Mouse (Mus musculus) retina, embryonic 14.5 days (tissue): ENCODE data around the gene Med12l.

Experiments
- DNase-seq: peaks from one replicate; pipeline ENCODE4 v3.0.0-alpha.2; 2015; ENCODE audit warnings: low spot score

Gene Med12l

DNA sequence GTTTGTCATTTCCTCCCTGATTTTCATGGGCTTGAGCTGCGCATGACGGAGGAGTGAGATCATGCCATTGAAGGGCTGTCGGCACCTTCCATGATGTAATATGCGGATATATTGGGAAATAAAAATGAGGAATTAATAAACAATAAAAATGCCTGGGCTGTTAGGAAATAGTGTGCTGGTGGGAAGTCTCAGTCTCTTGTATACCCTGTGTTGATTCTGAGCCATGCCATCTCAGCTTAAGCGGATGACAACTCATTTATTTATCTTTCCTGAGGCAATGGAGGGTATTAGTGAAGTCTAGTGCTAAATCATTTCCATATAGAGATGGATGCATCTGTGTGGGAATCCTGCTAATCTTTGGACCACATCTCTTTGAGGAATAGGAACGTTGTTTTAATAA is 242.4 kb downstream of the Med12l start:
- no peak for DNase-seq

DNA sequence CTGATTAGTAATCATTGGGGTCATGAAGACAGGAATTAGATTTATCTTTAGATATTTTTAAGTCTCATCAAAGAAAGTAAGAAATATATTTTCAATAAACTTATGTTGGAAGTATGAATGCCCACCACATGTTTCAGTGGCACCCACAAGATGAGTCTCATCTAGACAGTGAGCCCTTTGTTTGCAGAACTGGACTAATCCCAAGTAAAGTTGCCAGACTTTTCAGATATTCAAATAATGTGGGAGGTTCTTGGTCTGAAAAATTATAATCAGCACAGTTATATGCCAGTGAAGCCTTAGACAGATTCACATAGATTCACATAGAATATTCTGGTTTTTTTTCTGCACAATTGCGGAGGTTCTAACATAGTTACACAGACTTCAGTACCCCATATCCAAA is 244.8 kb downstream of the Med12l start:
- no peak for DNase-seq

DNA sequence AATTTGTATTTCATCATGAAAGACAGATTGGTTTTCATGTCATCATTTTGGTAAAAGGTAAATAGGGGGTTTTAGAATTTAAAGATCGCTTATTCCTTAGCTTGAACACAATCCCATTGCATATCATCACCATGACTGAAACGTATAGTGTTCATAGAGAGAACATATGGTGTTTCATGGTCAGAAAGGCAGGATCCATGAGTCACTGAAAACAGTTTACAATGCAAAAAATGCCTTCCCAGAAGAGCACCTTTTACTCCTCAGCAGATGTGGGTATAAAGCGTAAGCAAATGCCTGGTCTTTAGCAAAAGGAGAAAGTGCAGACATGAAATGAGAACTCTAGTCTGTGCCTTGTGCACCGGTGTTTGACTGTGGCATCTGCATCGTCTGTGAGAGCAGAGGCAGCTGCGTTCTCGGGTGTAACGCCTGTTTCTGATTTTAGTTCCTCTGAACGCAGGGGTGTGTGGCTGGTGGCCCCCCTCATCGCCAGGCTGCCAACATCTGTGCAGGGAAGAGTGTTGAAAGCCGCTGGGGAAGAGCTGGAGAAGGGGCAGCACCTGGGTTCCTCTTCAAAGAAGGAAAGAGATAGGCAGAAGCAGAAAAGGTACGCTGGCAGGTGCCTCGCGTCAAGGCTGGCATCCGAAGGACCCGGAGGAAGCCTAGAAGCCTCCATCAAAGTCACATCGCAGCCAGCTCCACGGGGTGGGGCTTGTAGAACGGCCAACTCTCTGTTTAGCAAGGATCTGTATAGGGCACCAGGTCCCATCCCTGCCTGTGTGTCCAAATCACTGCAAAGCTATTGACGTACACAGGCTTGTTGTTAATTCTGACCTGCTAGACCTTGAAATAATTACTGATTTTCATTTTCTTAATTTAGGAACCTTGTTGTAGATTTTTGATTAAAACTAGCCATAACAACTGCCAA is 252.4 kb downstream of the Med12l start:
- DNase-seq: no peak

DNA sequence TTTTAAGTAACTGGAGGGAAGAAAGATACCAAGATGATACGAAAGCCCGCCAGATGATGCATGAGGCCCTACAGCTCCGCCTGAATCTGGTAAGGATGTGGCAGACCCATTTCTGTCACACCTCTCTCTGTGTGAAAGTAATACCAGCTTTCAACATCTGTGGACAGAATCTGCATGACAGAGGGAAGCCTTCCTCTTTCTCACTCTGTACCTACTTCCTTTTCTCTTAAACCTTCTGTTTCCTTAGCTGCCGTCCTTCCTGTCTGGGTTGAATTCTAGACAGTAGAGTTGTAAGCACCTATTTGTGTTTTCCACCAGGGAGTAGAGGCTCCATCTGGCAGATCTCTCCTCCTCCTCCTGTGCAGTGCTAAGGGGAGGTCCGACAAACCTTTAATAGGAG is 255.1 kb downstream of the Med12l start:
- DNase-seq: no peak

DNA sequence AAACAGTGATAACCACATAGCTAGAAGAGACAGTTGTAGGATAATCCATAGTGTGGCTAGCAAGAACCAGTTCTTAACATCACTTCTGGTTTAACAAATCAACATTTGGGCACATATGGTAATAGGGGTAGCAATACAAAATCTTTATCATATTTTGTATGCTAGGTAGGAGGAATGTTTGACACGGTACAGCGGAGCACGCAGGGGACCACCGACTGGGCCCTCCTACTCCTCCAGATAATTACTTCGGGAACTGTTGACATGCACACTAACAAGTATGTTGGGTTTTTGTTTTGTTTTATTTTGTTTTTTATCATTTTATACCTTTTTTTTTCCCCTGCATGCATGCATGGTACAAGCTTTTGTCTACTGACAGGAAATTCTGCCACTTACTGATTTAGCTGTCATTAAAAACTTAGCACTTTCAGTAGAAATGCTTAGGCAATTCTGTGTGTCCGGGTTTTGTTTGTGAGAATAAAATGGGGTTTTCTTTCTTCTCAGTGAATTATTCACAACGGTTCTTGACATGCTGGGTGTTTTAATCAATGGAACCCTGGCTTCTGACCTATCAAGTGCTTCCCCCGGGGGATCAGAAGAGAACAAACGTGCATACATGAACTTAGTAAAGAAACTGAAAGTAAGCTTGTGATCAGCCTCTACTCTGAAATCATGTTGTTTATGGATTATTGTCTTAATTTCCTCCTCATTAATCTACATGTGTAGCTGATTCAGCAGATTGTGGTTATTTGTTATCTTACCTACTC is 256.3 kb downstream of the Med12l start:
- DNase-seq: no peak

DNA sequence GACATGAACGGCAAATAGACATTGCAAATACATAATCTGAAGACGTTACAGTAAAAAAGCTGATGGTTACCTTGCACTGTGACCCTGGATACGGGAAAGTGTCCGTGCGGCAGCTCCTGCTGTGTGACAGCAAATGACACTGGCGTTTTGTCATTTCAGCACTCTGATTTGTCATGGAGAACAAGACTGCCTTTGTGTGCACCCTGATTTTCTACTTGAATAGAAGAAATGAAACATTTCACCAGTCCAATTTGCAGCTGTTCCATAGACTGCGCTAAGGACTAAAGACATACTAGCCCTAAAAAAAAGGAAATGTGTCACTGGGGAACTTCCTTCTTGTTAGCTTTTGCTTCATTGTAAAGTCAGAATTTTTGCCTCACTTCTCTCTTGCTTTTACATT is 257.1 kb downstream of the Med12l start, which contains the start of gene P2ry12:
Gene P2ry12 (minus strand): TSS at position 168 of the 400 bp plus-strand sequence.
- peak; percentile 7 for DNase-seq

DNA sequence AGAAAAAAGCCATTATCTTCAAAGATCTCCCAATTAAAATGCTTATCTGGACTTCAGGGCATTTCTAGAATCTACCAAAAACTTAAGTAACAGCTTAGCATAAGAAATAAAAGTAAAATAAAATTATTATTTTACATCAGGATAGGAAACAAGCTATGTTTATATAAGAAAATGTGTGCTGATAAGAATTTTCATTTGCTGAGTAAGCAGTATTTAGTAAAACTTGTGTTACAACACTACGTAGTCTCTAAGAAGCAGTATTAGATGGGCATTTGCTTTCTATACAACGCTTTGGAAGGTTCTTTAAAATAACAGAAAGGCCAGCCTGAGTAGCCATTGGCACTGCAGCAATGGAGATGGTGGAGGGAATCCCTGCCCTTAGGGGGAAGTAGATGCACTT is 257.8 kb downstream of the Med12l start:
- DNase-seq: no peak

DNA sequence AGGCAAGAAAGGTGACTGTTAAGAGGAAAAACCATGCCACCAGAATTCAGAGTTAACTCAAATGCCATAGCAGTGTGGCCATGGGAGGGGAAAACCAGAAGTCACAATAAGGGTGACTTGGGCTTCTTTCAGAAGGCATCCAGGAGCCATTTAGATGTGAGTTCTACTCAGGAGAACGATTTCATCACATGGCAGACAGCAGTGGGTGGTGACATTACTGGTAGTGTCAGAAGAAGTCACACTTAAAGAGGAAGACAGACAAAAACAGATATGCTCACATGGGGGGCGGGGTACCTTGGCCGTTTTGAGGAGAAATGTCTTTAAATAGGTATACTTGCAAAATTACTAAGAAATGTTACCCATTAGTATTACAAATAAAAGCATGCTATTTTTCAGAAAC is 258.4 kb downstream of the Med12l start:
- DNase-seq: no peak

DNA sequence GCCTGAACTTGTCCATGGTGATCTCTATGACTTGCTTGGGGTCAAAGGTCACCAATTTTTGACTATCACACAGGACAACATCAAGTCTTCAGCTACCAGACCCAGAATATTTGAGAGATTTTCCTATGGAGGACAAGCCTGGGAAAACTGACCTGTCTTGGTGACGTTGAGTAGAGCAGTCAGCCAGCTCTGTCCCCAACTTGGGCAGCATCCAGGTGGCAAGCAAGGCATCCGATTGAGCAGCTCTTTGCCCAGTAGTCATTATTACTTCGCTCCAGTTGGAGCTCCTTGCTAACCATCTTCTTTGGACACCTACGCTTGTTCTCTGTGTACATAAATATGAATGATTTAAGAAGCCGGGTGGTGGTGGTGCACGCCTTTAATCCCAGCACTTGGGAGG is 265.2 kb downstream of the Med12l start:
- no peak for DNase-seq

DNA sequence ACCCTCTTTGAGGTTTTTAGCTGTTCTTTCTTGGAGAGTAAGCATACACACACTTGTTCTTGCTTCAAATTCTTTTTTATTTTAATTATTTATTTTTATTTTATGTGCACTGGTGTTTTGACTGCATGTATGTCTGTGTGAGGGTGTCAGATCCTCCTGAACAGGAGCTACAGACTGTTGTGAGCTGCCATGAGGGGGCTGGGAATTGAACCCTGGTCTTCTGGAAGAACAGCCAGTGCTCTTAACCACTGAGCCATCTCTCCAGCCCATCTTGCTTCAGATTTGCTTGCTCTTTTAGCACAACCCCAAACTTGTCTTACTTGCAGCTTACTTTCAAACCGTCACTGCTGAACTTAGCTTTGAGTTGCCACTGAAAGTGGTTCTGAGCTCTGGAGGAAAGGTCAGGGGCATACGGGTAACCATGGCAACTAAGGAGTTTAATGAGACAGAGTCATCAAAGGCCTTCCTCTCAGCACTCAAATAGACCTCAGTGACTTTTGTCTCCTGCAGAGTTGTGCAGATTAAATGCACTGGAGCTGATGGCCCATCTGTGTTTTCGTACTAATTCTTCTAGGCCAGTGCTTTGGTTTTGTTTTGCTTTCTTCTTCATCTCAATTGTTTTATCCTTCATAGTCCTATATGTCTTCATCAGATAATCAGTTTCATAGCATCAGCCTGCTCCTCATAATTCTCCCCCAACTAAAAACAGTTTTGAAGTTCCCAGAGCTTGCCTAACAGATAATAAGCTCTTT is 272.1 kb downstream of the Med12l start:
- peak; percentile 35 for DNase-seq

DNA sequence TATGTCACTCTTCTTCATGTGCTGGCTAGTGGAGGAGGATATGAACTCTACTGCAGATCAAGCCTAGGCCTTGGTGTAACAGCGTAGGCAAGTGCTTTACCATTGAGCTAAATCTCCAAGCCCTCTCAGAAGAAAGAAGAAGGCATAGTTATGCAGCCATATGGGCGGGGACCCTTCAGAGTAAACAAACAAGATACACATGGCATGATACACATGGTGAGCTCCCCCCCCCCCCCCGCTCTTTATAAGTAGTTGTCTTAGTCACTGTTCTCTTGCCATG is 272.6 kb downstream of the Med12l start:
- no peak for DNase-seq

DNA sequence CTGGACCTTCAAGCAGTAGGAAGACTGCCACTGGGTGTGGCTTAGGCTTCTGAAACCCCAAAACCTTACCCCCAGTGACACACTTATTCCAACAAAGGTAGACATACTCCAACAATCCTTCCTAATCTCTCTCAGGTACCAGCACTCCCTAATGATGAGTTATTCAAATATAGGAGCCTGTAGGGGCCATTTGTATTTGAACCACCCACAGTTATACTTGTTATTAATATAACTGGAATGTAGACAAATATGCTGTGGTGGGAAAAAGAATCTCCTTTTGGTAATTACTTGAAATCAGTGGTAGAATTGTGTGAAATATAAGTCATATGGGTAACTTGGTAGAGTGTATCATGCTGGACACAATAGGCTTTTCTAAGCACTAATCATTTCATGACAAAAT is 273.0 kb downstream of the Med12l start:
- no peak for DNase-seq

DNA sequence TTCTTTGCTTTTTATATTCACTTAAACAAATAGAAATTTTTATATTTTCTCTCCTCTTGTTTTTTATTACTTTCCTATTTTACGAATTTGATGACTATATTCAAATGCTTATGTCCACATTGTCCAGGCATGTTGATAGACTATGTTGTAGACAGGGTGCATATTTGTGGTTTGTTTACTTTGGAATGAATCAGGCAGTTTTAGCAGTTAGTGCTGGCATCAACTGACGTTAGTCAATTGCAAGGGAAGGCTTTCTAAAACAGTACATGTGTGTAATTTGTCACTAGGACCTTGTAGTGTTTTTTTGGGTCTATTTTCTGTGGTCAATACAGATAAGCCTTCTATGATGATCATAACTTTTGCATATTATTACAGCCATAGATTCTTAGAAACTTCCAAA is 284.9 kb downstream of the Med12l start:
- no peak for DNase-seq

DNA sequence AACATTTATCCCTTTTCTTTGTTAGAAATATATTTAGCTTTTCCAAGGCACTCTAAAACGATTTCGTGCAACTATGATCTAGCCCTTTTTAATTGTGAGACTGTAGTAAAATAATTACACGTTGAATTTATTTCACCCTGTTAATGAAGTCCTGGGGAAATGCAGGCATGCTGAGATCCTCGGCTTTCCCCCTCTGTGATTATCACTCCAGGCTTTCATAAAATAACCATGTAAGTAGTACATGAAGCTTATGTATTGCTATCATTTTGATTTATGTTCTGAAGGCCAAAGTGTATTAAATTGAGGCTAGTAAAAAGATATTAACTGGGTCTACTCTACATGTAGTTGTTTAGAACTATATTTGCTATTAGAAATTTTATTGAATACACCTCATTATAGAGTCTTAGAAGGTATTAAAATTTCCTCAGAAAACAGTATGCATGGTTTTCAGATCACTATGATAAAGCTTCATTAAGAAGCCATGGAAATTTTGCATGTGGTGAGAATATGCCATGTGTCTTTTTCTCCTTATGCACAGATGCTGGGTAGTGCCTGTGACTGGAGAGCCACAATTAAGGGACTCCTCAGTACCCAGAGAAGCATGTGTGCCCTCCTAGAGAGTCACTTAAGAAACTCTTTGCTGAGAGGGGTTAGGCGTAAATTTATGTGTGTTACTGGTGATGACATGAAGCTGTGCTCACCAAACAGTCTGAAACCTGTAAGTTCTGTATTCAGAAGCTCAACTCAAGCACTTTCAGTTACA is 288.0 kb downstream of the Med12l start:
- no peak for DNase-seq

DNA sequence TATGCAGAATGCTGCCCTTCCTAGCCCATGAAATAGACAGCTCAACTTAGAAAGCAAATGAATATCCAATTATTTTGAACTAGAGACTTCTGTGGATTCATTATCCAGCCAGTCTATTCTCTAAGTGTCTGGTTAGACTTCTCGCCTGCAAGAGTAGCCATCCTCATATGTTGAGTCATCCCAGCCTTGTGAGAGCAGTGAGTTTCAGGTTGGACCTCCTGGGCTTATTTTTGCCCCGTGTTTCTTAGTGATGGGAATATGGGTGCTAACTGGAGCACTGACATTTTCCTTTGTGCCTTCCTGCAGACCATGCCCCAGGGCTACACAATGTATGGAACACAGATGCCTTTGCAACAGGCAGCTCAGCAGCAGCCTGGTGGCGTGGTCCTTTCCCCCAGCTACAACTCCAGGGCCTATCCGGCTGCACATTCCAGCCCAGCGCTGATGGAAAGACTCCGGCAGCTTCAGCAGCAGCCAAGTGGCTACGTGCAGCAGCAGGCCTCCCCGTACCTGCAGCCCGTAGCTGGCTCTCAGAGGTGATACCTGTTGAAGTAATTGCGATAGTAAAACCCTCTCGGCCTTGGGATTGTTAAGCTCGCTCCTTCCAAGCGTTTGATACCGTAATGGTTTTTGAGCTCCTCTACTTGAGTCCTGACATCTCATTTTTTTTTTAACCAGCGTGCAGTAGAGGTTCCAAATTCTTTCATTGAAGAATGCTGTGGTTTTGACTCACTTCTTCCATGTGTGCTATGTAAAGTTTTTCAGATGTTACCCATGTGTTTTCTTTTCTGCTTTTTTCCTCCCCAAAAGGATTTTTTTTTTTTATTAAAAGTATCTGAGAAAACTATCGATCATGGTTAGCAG is 290.3 kb downstream of the Med12l start:
- no peak for DNase-seq

DNA sequence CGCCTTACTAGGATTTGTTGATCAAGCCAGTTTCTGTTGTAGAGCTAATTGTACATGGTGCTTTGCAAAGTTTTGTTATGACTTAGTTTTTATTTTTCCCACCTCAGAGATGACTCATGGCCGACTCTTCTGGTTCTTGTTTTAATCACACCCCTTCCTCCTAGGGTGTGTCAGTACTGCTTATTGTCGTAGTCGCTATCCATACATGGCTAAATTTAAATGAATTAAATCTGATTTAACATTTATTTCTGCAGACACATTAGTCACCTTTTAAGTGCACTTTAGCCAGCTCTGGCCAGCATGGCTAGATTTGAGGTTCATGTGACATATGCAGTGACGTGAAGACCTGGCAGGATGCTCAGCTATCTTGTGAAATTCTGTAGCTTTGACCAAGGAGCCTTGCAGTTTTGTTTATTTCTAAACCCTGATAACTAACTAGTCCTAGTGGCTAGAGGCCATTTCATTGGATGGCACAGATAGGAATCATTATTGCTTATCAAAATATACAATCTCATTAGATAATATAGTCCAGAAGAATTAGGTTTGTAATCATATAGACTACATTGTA is 291.0 kb downstream of the Med12l start:
- DNase-seq: no peak

DNA sequence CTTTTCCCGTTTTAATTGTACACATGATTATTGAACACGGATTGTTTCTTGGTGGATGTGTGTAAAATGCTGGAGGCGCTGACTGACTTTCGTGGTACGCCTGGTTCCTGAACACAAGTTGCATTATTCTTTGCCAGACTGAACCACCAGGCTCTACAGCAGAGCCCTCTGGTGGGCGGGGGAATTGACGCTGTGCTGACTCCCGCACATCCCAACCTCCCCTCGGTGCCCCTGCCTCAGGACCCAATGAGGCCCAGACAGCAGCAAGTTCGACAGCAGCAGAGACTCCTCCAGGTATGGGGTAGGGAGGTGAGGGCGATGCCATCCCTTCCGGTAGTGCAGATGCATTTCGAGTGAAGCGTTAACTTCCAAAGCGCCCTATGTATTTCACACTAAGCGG is 292.0 kb downstream of the Med12l start:
- DNase-seq: no peak

DNA sequence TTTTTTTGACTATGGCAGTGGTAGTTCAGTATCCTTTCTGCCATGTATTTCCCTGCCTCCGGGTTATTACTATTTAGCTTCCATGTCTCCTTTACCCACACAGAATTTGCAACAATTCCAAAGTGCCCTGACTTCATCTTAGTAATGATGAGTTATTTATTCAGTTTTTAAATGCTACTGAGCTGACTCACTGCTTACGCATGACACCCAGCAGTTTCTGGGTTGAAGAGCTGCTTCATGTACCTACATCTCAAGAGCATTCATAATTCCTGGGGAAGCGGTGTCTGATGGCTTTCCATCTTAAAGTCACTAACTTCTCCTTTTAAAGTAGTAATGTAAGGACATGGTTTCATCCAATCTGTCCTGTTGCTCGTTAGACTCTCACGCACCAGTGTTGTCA is 299.3 kb downstream of the Med12l start:
- no peak for DNase-seq

DNA sequence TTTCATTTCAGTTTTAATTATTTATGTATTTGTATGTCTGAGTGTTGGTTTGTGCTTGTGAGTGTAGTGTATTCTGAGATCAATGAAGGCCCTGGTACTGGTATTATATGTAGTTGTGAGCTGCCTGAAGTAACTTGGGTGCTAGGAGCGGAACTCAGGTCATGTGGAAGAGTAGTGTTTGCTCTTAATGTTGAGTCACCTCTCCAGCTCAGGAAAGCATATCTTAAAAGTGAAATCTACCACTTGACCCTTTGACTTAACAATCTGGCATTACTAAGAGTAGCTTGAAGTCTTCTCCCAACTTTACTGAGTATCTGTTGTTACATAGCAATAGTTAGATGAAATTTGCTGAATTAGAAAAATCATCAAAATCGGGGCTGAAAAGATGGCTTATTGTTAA is 299.9 kb downstream of the Med12l start:
- DNase-seq: no peak

DNA sequence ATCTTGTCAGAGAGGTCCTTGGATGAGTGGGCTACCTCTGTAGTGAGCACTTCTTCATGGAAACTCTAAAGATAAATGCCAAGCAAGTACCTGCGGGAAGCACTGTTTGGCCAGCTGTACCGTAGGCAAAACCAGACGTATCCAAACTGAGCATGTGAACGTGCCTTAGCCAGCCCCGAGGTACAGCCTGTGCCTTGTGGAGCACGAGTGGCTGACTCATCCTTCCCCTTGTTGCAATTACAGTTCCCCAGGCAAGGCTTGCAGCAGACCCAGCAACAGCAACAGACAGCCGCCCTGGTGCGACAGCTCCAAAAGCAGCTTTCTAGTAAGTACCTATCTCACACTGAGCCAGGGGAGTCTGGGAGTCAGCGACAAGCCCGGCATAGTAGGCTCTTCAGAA is 307.0 kb downstream of the Med12l start:
- DNase-seq: no peak

DNA sequence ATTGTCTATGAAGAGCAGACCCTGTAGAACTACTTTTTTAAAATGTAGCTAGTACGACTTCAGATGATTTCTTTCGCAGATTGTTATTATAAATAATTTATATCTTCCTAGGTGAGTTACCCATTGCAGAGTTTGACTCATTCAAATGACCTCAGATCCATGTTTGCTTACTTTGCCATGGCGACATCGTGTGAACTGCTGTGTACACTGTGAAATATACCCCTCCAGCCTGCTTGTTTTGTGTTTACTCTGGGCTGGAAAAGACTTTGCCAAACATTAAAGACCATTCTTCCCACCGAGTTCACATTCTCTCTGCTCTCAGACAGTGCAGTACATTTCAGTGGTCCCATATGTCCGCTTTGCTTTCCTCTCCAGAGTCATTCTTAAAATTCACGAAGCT is 310.5 kb downstream of the Med12l start:
- DNase-seq: no peak
